In genomic region chr11:101149178-101150105, GRCm38 (mm10) we compare ENCODE assay signal across 8 mouse cellular contexts. TPM values are rescaled to one million over a fixed set of nuclear protein-coding genes. Genes with fewer than 3 reads are reported as not detected.
DNase-seq lines count a peak whose midpoint lies in the region; ATAC-seq and TF ChIP-seq lines count a peak whose summit lies in the region.

No protein-coding gene starts in this region.

- 22% methylated on average over 9 of the region's 9 CpGs for WGBS in kidney, postnatal 0 days
- whole genome bisulfite sequencing in limb, embryonic 15.5 days: 15% methylated on average over 9 of the region's 9 CpGs

- H3K4me2 ChIP-seq in kidney, postnatal 0 days (ENCODE audit: low read length): no peak overlapping the region
- no peak overlapping the region for H3K4me2 ChIP-seq in limb, embryonic 15.5 days

- no peaks in the 10 kb centered on the region for H3K36me3 ChIP-seq in kidney, postnatal 0 days (ENCODE audit: insufficient read depth, low read length)
- no peaks in the 10 kb centered on the region for H3K36me3 ChIP-seq in limb, embryonic 15.5 days

- 0 out of 2 replicates have a peak, but pooled peaks have one; percentile 33 for ATAC-seq in kidney, postnatal 0 days (replicated peaks; ENCODE audit: low FRiP score, low read depth)
- peak; percentile 83 for ATAC-seq in limb, embryonic 15.5 days (ENCODE audit: insufficient number of reproducible peaks, low FRiP score, low TSS enrichment, low read depth)
- ATAC-seq in erythroblast, adult 5-6 weeks (replicated peaks; ENCODE audit: low FRiP score, poor library complexity, severe bottlenecking): no peak

- DNase-seq in kidney, postnatal 0 days (ENCODE audit: low spot score): peak; percentile 83
- no peak for DNase-seq in kidney, adult 18-20 months
- DNase-seq in adrenal gland, postnatal 10 days: peak; percentile 67
- peak; percentile 44 for DNase-seq in gastrocnemius, postnatal 10 days
- no peak for DNase-seq in layer of hippocampus, adult 9-10 months (ENCODE audit: low spot score)
- DNase-seq in cerebellum, adult 9-10 months: no peak

- H3K4me3 ChIP-seq in kidney, postnatal 0 days (replicated peaks; ENCODE audit: low read depth, low read length): no peak overlapping the region
- no peak overlapping the region for H3K4me3 ChIP-seq in limb, embryonic 15.5 days

- no peaks in the 10 kb centered on the region for H3K27me3 ChIP-seq in kidney, postnatal 0 days (ENCODE audit: insufficient read depth, low read length)
- no peaks in the 10 kb centered on the region for H3K27me3 ChIP-seq in limb, embryonic 15.5 days

- H3K4me1 ChIP-seq in kidney, postnatal 0 days (replicated peaks; ENCODE audit: insufficient read depth, low read length): peaks cover 7% of the 10 kb centered on the region; the same call in 1 of the 2 replicates
- peaks cover 11% of the 10 kb centered on the region for H3K4me1 ChIP-seq in limb, embryonic 15.5 days

- TF ChIP-seq CTCF in kidney, postnatal 0 days (IDR thresholded peaks at IDR 0.05; ENCODE audit: low read depth): no peak

- H3K27ac ChIP-seq in kidney, postnatal 0 days: peak overlapping the region; percentile 65
- peak overlapping the region; percentile 86 for H3K27ac ChIP-seq in limb, embryonic 15.5 days

- H3K9me3 ChIP-seq in kidney, postnatal 0 days (replicated peaks; ENCODE audit: low read length): no peaks in the 10 kb centered on the region
- H3K9me3 ChIP-seq in limb, embryonic 15.5 days: no peaks in the 10 kb centered on the region

- H3K9ac ChIP-seq in kidney, postnatal 0 days (ENCODE audit: low read depth, low read length): no peak overlapping the region
- no peak overlapping the region for H3K9ac ChIP-seq in limb, embryonic 15.5 days

RNA-seq across cellular contexts. Expression of gene Tubg2, which starts 6.3 kb away (rescaled TPM):
- 4.3 and 4.9 TPM in 2 replicates for polyA plus RNA-seq in kidney, postnatal 0 days (2015; fragmentation: Nextera tagmentation; extraction: Ambion mirVana)
- 1 to 10 TPM; 6.9 to 7.2 TPM for total RNA-seq in adrenal gland, postnatal 10 days (2021)
- 1 to 10 TPM; 5.5 to 6.3 TPM for total RNA-seq in gastrocnemius, postnatal 10 days (2021)
- polyA plus RNA-seq in limb, embryonic 15.5 days (2015; fragmentation: Nextera tagmentation; extraction: Ambion mirVana): 5.7 and 6.8 TPM in 2 replicates
- total RNA-seq in erythroblast, adult 5-6 weeks (2015; ENCODE audit: low replicate concordance): not detected in 2 replicates
- total RNA-seq in erythroblast, adult 5-6 weeks (2017; ENCODE audit: low replicate concordance): not detected in 2 replicates

RNA-seq across cellular contexts. Expression of gene Cntnap1, which starts 20.9 kb away (rescaled TPM):
- 0.75 and 0.78 TPM in 2 replicates for polyA plus RNA-seq in kidney, postnatal 0 days (2015; fragmentation: Nextera tagmentation; extraction: Ambion mirVana)
- 10 to 100 TPM; 12.1 to 15.9 TPM for total RNA-seq in adrenal gland, postnatal 10 days (2021)
- total RNA-seq in gastrocnemius, postnatal 10 days (2021): 1 to 10 TPM; 4.2 to 4.3 TPM
- 1.2 and 1.4 TPM in 2 replicates for polyA plus RNA-seq in limb, embryonic 15.5 days (2015; fragmentation: Nextera tagmentation; extraction: Ambion mirVana)
- 0.58 and 0.63 TPM in 2 replicates for total RNA-seq in erythroblast, adult 5-6 weeks (2015; ENCODE audit: low replicate concordance)
- 0.17 TPM in 1 of 2 replicates, not detected in the other for total RNA-seq in erythroblast, adult 5-6 weeks (2017; ENCODE audit: low replicate concordance)

RNA-seq across cellular contexts. Expression of gene Plekhh3, which starts 21.7 kb away (rescaled TPM):
- 14.1 and 16.6 TPM in 2 replicates for polyA plus RNA-seq in kidney, postnatal 0 days (2015; fragmentation: Nextera tagmentation; extraction: Ambion mirVana)
- total RNA-seq in adrenal gland, postnatal 10 days (2021): 10 to 100 TPM; 26.2 to 40.8 TPM
- total RNA-seq in gastrocnemius, postnatal 10 days (2021): 10 to 100 TPM; 33.2 to 36.7 TPM
- polyA plus RNA-seq in limb, embryonic 15.5 days (2015; fragmentation: Nextera tagmentation; extraction: Ambion mirVana): 21.7 and 22.1 TPM in 2 replicates
- not detected in 2 replicates for total RNA-seq in erythroblast, adult 5-6 weeks (2015; ENCODE audit: low replicate concordance)
- total RNA-seq in erythroblast, adult 5-6 weeks (2017; ENCODE audit: low replicate concordance): 1.1 TPM in 1 of 2 replicates, not detected in the other

RNA-seq across cellular contexts. Expression of gene Ccr10, which starts 25.8 kb away (rescaled TPM):
- polyA plus RNA-seq in kidney, postnatal 0 days (2015; fragmentation: Nextera tagmentation; extraction: Ambion mirVana): 0.36 and 0.45 TPM in 2 replicates
- under 1 TPM; 0.78 to 1.00 TPM for total RNA-seq in adrenal gland, postnatal 10 days (2021)
- not detected for total RNA-seq in gastrocnemius, postnatal 10 days (2021)
- polyA plus RNA-seq in limb, embryonic 15.5 days (2015; fragmentation: Nextera tagmentation; extraction: Ambion mirVana): 0.14 and 0.36 TPM in 2 replicates
- total RNA-seq in erythroblast, adult 5-6 weeks (2015; ENCODE audit: low replicate concordance): 0.63 TPM in 1 of 2 replicates, not detected in the other
- not detected in 2 replicates for total RNA-seq in erythroblast, adult 5-6 weeks (2017; ENCODE audit: low replicate concordance)

RNA-seq across cellular contexts. Expression of gene Tubg1, which starts 29.7 kb away (rescaled TPM):
- 48.4 and 56.7 TPM in 2 replicates for polyA plus RNA-seq in kidney, postnatal 0 days (2015; fragmentation: Nextera tagmentation; extraction: Ambion mirVana)
- total RNA-seq in adrenal gland, postnatal 10 days (2021): 10 to 100 TPM; 42.6 to 44.6 TPM
- 10 to 100 TPM; 37.4 to 39.0 TPM for total RNA-seq in gastrocnemius, postnatal 10 days (2021)
- polyA plus RNA-seq in limb, embryonic 15.5 days (2015; fragmentation: Nextera tagmentation; extraction: Ambion mirVana): 62.7 and 65.6 TPM in 2 replicates
- total RNA-seq in erythroblast, adult 5-6 weeks (2015; ENCODE audit: low replicate concordance): 5.6 and 12.5 TPM in 2 replicates
- total RNA-seq in erythroblast, adult 5-6 weeks (2017; ENCODE audit: low replicate concordance): 8.2 and 10.5 TPM in 2 replicates

Comparison
In these comparisons a context has a peak if more than half of its experiments do, and no peak if none do; other contexts are left out.
1. DNase-seq: peak in kidney, postnatal 0 days (single experiment), adrenal gland, postnatal 10 days (single experiment) and gastrocnemius, postnatal 10 days (single experiment); none in kidney, adult 18-20 months (single experiment), layer of hippocampus, adult 9-10 months (single experiment) and cerebellum, adult 9-10 months (single experiment).
2. RNA of gene Tubg2, which starts 6.3 kb away (total RNA-seq): 6.9 to 7.2 TPM in adrenal gland, postnatal 10 days and 5.5 to 6.3 TPM in gastrocnemius, postnatal 10 days; not detected in erythroblast, adult 5-6 weeks; every median in the first group is over 4 times any median in the second.
3. RNA of gene Plekhh3, which starts 21.7 kb away (total RNA-seq): 26.2 to 40.8 TPM in adrenal gland, postnatal 10 days and 33.2 to 36.7 TPM in gastrocnemius, postnatal 10 days; 1.1 TPM in erythroblast, adult 5-6 weeks; every median in the first group is over 10 times any median in the second.